Mouse (Mus musculus) CH12.LX (cell line): Measurements from ENCODE around the gene Rem1.

Experiments
- CTCF ChIP-seq, 2 experiments: IDR thresholded peaks in 1 of 2; conservative IDR thresholded peaks in 1 of 2; 2 replicates each; pipeline ENCODE4 v1.5.1; 2011 to 2012; ENCODE audit warnings: low read depth in 2 of 2, low read length in 2 of 2, improper control_type of control experiment in 1 of 2, inconsistent platforms in 1 of 2, mild to moderate bottlenecking in 1 of 2, moderate library complexity in 1 of 2
- GABPA ChIP-seq: IDR thresholded peaks from 2 replicates; pipeline ENCODE4 v1.6.1; 2012; ENCODE audit warnings: low read depth, low read length, improper control_type of control experiment, inconsistent platforms; ENCODE audit not compliant: insufficient replicate concordance
- HCFC1 ChIP-seq: IDR thresholded peaks from 2 replicates; pipeline ENCODE4 v1.6.1; 2012; ENCODE audit warnings: low read depth, mild to moderate bottlenecking, inconsistent platforms, low read length, improper control_type of control experiment
- KAT2A ChIP-seq: IDR thresholded peaks from 2 replicates; pipeline ENCODE4 v1.6.1; 2012; ENCODE audit warnings: low read length, improper control_type of control experiment, inconsistent platforms; ENCODE audit not compliant: insufficient replicate concordance
- MAX ChIP-seq: IDR thresholded peaks from 2 replicates; pipeline ENCODE4 v1.6.1; 2011; ENCODE audit warnings: low read length, improper control_type of control experiment
- MXI1 ChIP-seq: IDR thresholded peaks from 2 replicates; pipeline ENCODE4 v1.6.1; 2011; ENCODE audit warnings: mild to moderate bottlenecking, low read depth, low read length, improper control_type of control experiment
- NRF1 ChIP-seq: IDR thresholded peaks from 2 replicates; pipeline ENCODE4 v1.6.1; 2014; ENCODE audit warnings: low read depth, mild to moderate bottlenecking, inconsistent platforms, low read length, improper control_type of control experiment, moderate library complexity
- POLR2A ChIP-seq: IDR thresholded peaks from 2 replicates; pipeline ENCODE4 v1.6.1; 2011; ENCODE audit warnings: low read depth, mild to moderate bottlenecking, improper control_type of control experiment, low read length
- SMC3 ChIP-seq: IDR thresholded peaks from 2 replicates; pipeline ENCODE4 v1.6.1; 2011; ENCODE audit warnings: low read depth, low read length, improper control_type of control experiment
- ZC3H11A ChIP-seq: IDR thresholded peaks from 2 replicates; pipeline ENCODE4 v1.6.1; 2012; ENCODE audit warnings: low read depth, mild to moderate bottlenecking, inconsistent platforms, low read length, improper control_type of control experiment
- ZKSCAN1 ChIP-seq: IDR thresholded peaks from 2 replicates; pipeline ENCODE4 v1.6.1; 2012; ENCODE audit warnings: low read depth, inconsistent platforms, low read length, improper control_type of control experiment, borderline replicate concordance

DNA sequence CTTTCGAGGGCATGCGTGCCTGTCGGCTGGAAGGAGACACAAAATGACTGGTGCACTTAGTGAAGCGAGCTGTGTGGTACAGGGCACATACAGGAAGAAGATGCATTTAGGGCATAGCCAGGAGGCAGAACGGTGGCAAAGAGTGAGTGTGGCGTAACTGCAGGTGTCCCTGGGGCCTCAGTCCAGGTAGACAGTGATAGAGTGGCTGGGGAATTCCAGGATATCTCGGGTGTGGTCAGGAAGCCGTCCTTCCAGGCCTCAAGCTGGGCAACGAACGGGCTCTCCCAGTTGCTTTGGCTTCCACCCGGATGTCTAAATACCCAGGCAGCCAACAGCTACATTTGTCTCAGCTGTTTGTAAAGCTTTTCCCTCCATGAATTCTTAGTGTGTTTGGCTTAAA is 47.4 kb downstream of the Rem1 start:
- TF ChIP-seq CTCF (conservative IDR thresholded peaks at IDR 0.05 in 1 of 2, IDR thresholded peaks at IDR 0.05 in 1 of 2; ENCODE audit: low read depth in 2 of 2, low read length in 2 of 2), result no peak
- no peak for TF ChIP-seq MXI1
- TF ChIP-seq HCFC1, result no peak
- no peak for TF ChIP-seq KAT2A
- no peak for TF ChIP-seq NRF1
- TF ChIP-seq MAX, result no peak
- TF ChIP-seq SMC3, result no peak
- no peak for TF ChIP-seq POLR2A
- no peak for TF ChIP-seq ZKSCAN1
- no peak for TF ChIP-seq GABPA
- TF ChIP-seq ZC3H11A, result no peak
